Mouse (Mus musculus): ENCODE data around the gene Spata2.

Spata2 gene

GRCm38 (mm10) chr2:167445911-167446780, 46.5 kb downstream of the Spata2 start:
- DNase-seq, result no peak

GRCm38 (mm10) chr2:167443411-167444193, 49.1 kb downstream of the Spata2 start:
- no peak for DNase-seq

GRCm38 (mm10) chr2:167439422-167439821, 53.3 kb downstream of the Spata2 start:
- DNase-seq, result no peak

GRCm38 (mm10) chr2:167436371-167436770, 56.3 kb downstream of the Spata2 start:
- DNase-seq, result no peak

GRCm38 (mm10) chr2:167435631-167436030, 57.1 kb downstream of the Spata2 start:
- no peak for DNase-seq

- no peak for DNase-seq
Observed at GRCm38 (mm10) chr2:167434570-167434969, 58.1 kb downstream of the Spata2 start.

- DNase-seq, result no peak
Observed at GRCm38 (mm10) chr2:167431418-167431776, 61.3 kb downstream of the Spata2 start.
